Mouse (Mus musculus): ENCODE data around the gene Rsrc1. TPM values are rescaled to one million over a fixed set of nuclear protein-coding genes. Genes with fewer than 3 reads are reported as not detected.
"Not testable (repeated sequence)": the region's sequence is repeated elsewhere in the genome, so short reads cannot be mapped to it uniquely, and the experiment has no call there.

The Rsrc1 gene
- polyA plus RNA-seq, 1 experiment from 2014 or later, result 16.3 TPM

DNA sequence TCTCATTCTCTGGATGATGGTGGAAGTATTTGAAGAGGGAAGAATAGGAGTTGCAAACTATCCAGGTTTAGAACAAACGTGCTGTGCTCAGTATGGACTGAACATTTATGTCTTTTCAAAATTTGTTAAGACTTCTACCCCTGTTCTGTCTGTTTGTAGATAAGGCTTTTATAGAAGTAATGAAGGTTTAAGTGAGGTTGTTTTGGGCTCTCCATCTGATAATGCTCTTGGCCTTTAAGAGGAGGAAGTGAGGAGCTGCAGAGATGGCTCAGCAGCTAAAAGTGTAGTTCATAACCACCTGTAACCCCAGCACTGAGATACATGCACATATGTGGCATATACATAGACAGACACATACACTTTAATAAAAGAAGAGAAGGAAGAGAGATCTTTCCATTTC is 15.6 kb downstream of the Rsrc1 start:
- WGBS (ENCODE audit: insufficient replicate concordance), result 65% methylated on average over 1 of the region's 1 CpGs

DNA sequence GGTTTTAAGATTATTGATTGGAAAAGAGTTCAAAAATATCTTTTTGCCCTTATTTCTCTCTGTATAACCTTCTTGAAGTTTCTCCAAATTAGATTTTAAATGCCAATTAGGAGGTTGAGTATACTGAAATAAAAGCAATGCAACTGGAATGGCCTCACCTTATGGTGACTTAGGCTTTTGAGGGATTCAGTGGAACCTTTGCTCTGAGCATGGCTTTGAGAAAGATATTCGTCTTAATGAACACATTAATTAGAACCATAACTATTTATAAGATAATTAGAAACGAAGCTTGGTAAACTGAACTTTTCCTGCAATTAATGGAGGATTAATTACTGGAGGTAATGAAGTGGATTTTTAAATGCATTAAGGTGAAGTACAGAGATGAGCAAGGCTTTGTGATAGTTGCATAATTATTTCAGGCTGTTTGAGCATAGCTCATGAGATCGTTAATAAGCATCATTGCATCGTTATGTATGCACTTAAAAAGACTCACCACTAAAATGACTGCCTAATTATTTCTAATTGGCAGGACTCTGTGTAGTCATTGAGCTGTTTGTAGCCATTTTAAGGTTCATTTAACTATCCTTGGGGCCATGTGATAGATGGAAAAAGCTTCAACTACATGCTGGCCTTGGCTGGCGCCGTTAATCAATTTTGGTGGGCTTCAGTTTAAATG is 55.3 kb downstream of the Rsrc1 start:
- ATAC-seq, result no peak
- WGBS (ENCODE audit: insufficient replicate concordance), result 87% methylated on average over 6 of the region's 6 CpGs
- no peaks in the 10 kb centered on the region for H3K27me3 ChIP-seq (replicated peaks)
- no peaks in the 10 kb centered on the region for H3K9me3 ChIP-seq (replicated peaks)
- 0 out of 2 replicates have a peak, but pooled peaks cover 3% of the 10 kb centered on the region for H3K36me3 ChIP-seq
- H3K9ac ChIP-seq, result no peak overlapping the region
- H3K4me3 ChIP-seq, result no peak overlapping the region
- H3K4me1 ChIP-seq, result no peaks in the 10 kb centered on the region
- H3K4me2 ChIP-seq, result no peak overlapping the region
- no peak overlapping the region for H3K27ac ChIP-seq

More for the DNA sequence above, 15.6 kb downstream of the Rsrc1 start:
- Histone ChIP-seq H3K9me3 (replicated peaks) (no peaks in the 10 kb centered on the region), H3K36me3 (peaks cover 38% of the 10 kb centered on the region), H3K9ac (no peak overlapping the region), H3K4me3 (no peak overlapping the region), H3K4me2 (no peak overlapping the region), H3K27me3 (replicated peaks) (no peaks in the 10 kb centered on the region), H3K4me1 (no peaks in the 10 kb centered on the region), H3K27ac (no peak overlapping the region)
- ATAC-seq, result no peak

DNA sequence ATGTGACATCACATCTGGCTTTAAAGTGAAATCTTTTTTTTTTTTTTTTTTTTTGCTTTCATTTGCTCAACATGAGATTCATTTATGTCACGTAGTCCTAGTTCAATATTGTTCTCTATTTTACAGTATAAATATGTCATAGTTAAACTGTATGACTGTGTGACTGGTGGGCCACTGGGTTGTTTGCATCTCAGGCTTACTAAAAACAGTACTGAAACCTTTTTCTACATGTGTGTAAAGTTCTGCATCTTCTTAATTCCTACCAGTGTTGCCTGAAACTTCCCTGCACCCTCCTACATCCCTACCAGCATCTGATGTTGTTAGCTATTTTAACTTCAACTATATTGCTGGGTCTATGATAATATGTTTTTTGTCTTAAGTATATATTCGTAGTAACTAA is 78.6 kb downstream of the Rsrc1 start:
- Histone ChIP-seq H3K4me3 (no peak overlapping the region), H3K36me3 (peaks cover 6% of the 10 kb centered on the region; the same call in 1 of the 2 replicates), H3K4me1 (no peaks in the 10 kb centered on the region), H3K9me3 (replicated peaks) (no peaks in the 10 kb centered on the region), H3K27me3 (replicated peaks) (no peaks in the 10 kb centered on the region), H3K4me2 (no peak overlapping the region), H3K27ac (no peak overlapping the region), H3K9ac (no peak overlapping the region)
- ATAC-seq, result no peak
- 74% methylated on average over 2 of the region's 2 CpGs for WGBS (ENCODE audit: insufficient replicate concordance)

DNA sequence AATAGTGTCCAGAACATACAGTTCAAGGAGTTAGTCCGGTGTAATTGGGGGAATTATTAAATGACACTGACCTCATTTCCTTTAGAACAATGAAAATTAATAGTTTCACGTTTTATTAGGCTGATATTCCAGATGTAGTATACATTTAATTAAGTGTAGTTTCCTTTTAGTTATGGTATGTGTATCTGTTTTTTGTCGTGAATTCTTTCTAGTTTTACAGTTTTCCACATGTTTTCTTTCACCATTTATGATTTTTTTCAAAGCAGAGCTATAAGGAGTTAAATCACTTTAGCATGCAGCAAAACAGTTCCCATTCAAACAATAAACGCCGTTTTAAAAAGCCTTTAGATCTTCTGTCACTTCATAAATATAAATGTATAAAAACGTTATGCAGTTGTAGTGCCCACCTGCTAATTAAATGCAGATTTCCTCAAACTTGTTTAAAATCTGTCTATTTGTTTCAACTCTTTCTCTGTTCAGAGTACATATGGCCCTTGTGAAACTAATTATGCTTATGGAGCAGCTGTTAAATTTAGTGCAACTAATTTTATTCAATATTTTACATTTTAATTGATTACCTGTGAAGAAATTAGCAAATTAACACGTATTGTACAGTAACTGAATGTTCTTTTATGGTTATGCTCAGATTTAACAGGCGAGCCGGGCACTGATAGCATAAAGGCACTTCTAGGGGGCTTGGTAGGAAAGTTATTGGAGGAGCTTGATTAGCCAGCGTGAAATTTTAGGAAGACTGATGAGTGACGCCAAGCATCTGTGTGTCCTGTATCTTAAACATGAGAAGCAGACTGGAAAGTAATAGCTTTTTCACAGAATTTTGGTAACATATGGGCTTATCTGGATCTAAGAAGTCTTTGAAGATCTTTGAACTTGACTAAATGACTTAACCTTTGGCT is 89.6 kb downstream of the Rsrc1 start:
- ATAC-seq, result no peak
- Histone ChIP-seq H3K36me3 (peaks cover 3% of the 10 kb centered on the region; the same call in 1 of the 2 replicates), H3K27ac (no peak overlapping the region), H3K4me2 (no peak overlapping the region), H3K9ac (no peak overlapping the region), H3K4me1 (no peaks in the 10 kb centered on the region), H3K27me3 (replicated peaks) (no peaks in the 10 kb centered on the region), H3K4me3 (no peak overlapping the region), H3K9me3 (replicated peaks) (no peaks in the 10 kb centered on the region)
- WGBS (ENCODE audit: insufficient replicate concordance), result 77% methylated on average over 11 of the region's 11 CpGs

DNA sequence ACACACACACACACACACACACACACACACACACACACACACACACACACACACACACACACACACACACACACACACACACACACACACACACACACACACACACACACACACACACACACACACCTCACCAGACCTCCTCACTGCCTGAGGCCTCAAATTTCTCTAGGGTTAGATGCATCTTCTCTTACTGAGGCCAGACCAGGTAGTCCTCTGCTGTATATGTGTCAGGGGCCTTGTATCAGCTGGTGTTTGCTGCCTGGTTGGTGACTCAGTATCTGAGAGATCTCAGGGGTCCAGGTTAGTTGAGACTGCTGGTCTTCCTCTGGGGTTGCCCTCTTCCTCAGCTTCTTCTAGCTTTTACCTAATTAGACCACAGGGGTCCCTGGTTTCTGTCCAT is 92.5 kb downstream of the Rsrc1 start:
- peak; percentile 49; the same call in 1 of the 2 replicates for ATAC-seq
- not testable (repeated sequence) for H3K4me1 ChIP-seq; H3K27ac ChIP-seq; H3K4me3 ChIP-seq; H3K9me3 ChIP-seq (replicated peaks); H3K27me3 ChIP-seq (replicated peaks); H3K9ac ChIP-seq; H3K4me2 ChIP-seq; H3K36me3 ChIP-seq

DNA sequence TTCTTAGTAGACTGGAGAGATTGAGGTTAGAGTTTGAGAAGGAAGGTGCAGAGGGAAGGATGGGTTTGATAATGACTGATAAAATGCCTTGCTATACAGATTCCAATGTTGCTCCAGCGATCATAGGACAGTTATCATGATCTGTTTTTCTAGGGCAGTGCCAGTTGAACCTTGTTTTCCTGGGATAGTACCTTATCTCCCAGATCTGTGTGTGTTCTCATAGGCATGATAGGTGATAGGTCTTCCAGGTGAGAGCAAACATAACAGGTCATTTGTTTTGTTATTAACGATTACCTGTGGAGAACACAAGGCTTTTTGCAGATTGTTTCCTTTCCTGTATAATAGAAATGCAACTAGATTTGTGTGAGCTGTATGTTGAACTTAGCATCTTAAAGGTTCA is 94.3 kb downstream of the Rsrc1 start:
- H3K4me1 ChIP-seq, result no peaks in the 10 kb centered on the region
- H3K9ac ChIP-seq, result no peak overlapping the region
- H3K4me3 ChIP-seq, result no peak overlapping the region
- H3K27ac ChIP-seq, result no peak overlapping the region
- no peaks in the 10 kb centered on the region for H3K27me3 ChIP-seq (replicated peaks)
- ATAC-seq, result no peak
- H3K9me3 ChIP-seq (replicated peaks), result no peaks in the 10 kb centered on the region
- H3K36me3 ChIP-seq, result no peaks in the 10 kb centered on the region
- 73% methylated on average over 2 of the region's 2 CpGs for WGBS (ENCODE audit: insufficient replicate concordance)
- no peak overlapping the region for H3K4me2 ChIP-seq

DNA sequence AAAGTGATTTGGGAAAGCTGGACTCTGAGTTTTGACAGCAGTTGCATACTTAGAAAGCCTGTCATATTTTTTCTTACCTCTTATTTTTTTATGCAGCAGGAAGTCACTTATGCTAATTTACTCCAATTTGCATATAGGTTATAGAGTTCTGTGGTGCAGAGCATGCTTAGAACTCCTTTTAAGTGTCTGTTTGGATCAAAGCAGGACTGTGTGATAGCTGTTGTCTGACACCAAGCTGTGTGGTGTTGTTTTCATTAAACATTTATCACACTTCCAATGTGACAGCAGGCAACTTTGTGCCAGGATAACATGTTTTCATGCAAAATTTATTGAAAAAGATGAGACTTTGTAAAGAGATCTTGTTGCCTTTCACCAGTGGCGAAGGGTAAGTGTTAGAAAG is 103.6 kb downstream of the Rsrc1 start:
- no peaks in the 10 kb centered on the region for H3K36me3 ChIP-seq
- no peak overlapping the region for H3K4me2 ChIP-seq
- ATAC-seq, result no peak
- no peaks in the 10 kb centered on the region for H3K9me3 ChIP-seq (replicated peaks)
- no peak overlapping the region for H3K27ac ChIP-seq
- no peak overlapping the region for H3K9ac ChIP-seq
- H3K4me3 ChIP-seq, result no peak overlapping the region
- 71% methylated on average over 1 of the region's 1 CpGs for WGBS (ENCODE audit: insufficient replicate concordance)
- no peaks in the 10 kb centered on the region for H3K4me1 ChIP-seq
- no peaks in the 10 kb centered on the region for H3K27me3 ChIP-seq (replicated peaks)

DNA sequence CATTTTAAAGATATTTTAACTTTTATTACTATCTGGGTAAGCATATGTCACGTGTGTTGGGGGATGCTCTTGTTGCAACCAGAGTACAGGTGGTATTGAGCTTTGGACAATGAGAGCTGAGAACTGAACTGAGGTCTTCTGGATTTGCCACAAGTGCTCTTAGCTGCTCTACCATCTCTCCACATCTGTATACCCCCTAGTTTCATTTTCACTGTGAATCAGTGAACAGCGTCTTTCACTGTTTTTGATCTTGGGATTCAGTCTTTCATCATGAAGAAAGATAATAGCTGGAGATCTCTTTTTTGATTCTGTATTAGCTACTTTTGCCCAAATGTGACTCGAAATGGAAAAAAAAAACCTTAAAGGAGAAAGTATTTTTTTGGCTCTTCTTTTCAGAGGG is 127.2 kb downstream of the Rsrc1 start:
- Histone ChIP-seq H3K4me1 (no peaks in the 10 kb centered on the region), H3K27me3 (replicated peaks) (no peaks in the 10 kb centered on the region), H3K27ac (no peak overlapping the region), H3K9me3 (replicated peaks) (no peaks in the 10 kb centered on the region), H3K36me3 (peaks cover 6% of the 10 kb centered on the region; the same call in 1 of the 2 replicates), H3K4me2 (no peak overlapping the region), H3K4me3 (no peak overlapping the region), H3K9ac (no peak overlapping the region)
- 73% methylated on average over 3 of the region's 3 CpGs for WGBS (ENCODE audit: insufficient replicate concordance)
- no peak for ATAC-seq

DNA sequence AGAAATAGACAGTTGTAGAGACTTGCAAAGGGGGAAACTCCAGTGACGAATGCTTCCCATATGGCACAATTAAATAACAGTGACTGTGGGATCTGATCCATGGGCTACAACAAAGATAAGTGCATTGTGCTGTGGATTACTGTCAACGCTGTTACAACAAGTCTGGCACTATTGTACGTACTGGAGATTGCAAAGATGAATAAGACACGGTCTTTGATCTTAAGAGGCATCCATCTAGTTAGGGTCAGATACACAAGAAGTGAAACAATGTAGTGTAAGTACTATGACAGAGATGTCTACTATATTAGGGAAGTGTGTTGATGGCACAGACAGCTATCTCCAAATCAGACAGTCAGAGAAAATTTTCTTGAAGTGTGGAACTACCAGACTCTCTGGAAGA is 135.1 kb downstream of the Rsrc1 start:
- Histone ChIP-seq H3K36me3 (no peaks in the 10 kb centered on the region), H3K4me2 (no peak overlapping the region), H3K27ac (no peak overlapping the region), H3K9ac (no peak overlapping the region), H3K9me3 (replicated peaks) (no peaks in the 10 kb centered on the region), H3K4me3 (no peak overlapping the region), H3K27me3 (replicated peaks) (no peaks in the 10 kb centered on the region), H3K4me1 (no peaks in the 10 kb centered on the region)
- WGBS (ENCODE audit: insufficient replicate concordance), result 76% methylated on average over 4 of the region's 4 CpGs
- ATAC-seq, result no peak

DNA sequence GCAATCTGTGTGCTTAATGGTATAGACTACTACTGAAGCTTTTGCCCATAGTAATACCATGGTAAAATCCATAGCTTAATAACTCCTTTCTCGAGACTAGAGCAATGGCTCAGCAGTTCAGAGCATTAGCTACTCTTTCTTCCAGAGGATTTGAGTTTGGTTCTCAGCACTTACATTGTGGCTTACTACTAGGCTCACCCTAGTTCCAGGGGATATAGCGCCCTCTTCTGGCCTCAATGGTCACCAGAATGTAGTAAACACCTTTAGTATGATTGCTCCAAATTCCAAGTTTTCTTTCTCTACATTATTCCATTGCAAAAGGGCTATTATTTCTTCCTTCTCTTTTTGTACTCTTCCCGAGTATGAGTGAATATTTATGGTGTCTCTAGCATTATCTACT is 151.3 kb downstream of the Rsrc1 start:
- ATAC-seq, result no peak
- no peak overlapping the region for H3K9ac ChIP-seq
- WGBS (ENCODE audit: insufficient replicate concordance), result 56% methylated on average over 3 of the region's 3 CpGs
- H3K27me3 ChIP-seq (replicated peaks), result no peaks in the 10 kb centered on the region
- H3K36me3 ChIP-seq, result 0 out of 2 replicates have a peak, but pooled peaks cover 5% of the 10 kb centered on the region
- H3K27ac ChIP-seq, result no peak overlapping the region
- no peak overlapping the region for H3K4me2 ChIP-seq
- peaks cover 6% of the 10 kb centered on the region; the same call in 1 of the 2 replicates for H3K9me3 ChIP-seq (replicated peaks)
- H3K4me1 ChIP-seq, result no peaks in the 10 kb centered on the region
- no peak overlapping the region for H3K4me3 ChIP-seq

DNA sequence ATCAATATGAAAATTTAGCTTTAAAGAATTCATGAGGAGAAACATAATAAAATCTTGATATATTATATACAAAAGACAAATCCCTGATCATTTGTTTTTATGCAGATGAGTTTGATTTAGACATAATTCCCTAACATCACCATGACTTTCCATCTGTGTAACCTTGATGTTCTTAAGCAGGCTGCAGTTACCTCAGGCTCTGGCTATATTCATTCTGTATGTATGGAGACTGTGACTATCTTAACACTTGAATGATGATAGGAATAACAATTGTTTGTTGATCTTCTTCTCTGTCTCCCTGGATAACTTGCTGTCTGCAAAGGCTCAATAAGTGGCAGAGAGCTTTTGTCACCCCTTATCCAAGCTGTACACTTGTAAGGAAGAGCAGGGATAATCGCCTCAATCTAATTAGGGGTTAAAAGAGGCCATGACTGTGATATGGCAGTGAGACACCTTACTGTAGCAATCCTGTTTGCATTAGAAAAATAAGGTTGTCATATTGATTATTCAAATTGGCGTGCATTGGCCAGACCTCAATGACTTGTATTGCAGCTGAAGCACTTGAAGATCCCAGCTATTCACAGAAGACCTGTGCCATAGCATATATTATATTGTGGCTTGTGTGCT is 154.7 kb downstream of the Rsrc1 start:
- WGBS (ENCODE audit: insufficient replicate concordance), result 64% methylated on average over 2 of the region's 2 CpGs
- Histone ChIP-seq H3K4me2 (no peak overlapping the region), H3K27me3 (replicated peaks) (no peaks in the 10 kb centered on the region), H3K9me3 (replicated peaks) (no peaks in the 10 kb centered on the region), H3K36me3 (no peaks in the 10 kb centered on the region), H3K9ac (no peak overlapping the region), H3K4me1 (0 out of 2 replicates have a peak, but pooled peaks cover 4% of the 10 kb centered on the region), H3K27ac (no peak overlapping the region), H3K4me3 (no peak overlapping the region)
- ATAC-seq, result no peak

DNA sequence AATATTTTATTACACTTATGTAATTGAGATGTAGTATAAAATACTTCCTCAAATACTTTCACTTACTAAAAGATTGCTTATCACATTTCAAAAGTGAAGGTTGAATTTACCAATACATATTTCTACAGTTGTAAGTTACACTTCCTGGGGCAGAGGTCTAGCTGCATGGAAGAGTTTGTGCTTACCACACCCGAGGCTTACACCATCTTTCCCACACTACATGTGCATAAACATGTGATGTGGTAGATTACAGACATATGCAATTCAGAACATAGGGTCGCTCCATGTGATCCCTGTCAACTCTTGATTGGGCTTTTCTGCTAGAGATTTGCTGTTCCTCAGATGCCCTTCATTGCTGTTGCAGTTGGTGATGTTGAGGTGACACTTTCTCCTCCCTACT is 163.8 kb downstream of the Rsrc1 start:
- no peak overlapping the region for H3K4me3 ChIP-seq
- ATAC-seq, result no peak
- 65% methylated on average over 2 of the region's 2 CpGs for WGBS (ENCODE audit: insufficient replicate concordance)

More for the DNA sequence above, 163.8 kb downstream of the Rsrc1 start:
- Histone ChIP-seq H3K27me3 (replicated peaks) (no peaks in the 10 kb centered on the region), H3K36me3 (no peaks in the 10 kb centered on the region), H3K27ac (no peak overlapping the region), H3K4me1 (no peaks in the 10 kb centered on the region), H3K4me2 (no peak overlapping the region), H3K9me3 (replicated peaks) (no peaks in the 10 kb centered on the region), H3K9ac (no peak overlapping the region)

All from liver, embryonic 12.5 days (tissue).